Mouse (Mus musculus) cerebellum, adult 8-10 months (tissue): ENCODE measurements around the gene Arhgap15.

Source experiments
- DNase-seq: peaks from one replicate; pipeline ENCODE4 v3.0.0; 2022

Gene Arhgap15

GRCm38 (mm10) chr2:44121162-44121561 lies 372.5 kb downstream of the Arhgap15 start:
- DNase-seq: no peak

GRCm38 (mm10) chr2:44123246-44123645 lies 374.6 kb downstream of the Arhgap15 start:
- no peak for DNase-seq

GRCm38 (mm10) chr2:44124093-44124492 lies 375.5 kb downstream of the Arhgap15 start:
- DNase-seq: no peak

- DNase-seq: no peak
Measured at GRCm38 (mm10) chr2:44124683-44125082, 376.1 kb downstream of the Arhgap15 start.

- DNase-seq: no peak
Measured at GRCm38 (mm10) chr2:44126044-44126695, 377.5 kb downstream of the Arhgap15 start.

- no peak for DNase-seq
Measured at GRCm38 (mm10) chr2:44129533-44129932, 380.9 kb downstream of the Arhgap15 start.

- no peak for DNase-seq
Measured at GRCm38 (mm10) chr2:44131271-44131670, 382.6 kb downstream of the Arhgap15 start.

- no peak for DNase-seq
Measured at GRCm38 (mm10) chr2:44134796-44135195, 386.2 kb downstream of the Arhgap15 start.

GRCm38 (mm10) chr2:44140455-44140854 lies 391.8 kb downstream of the Arhgap15 start:
- no peak for DNase-seq

- DNase-seq: no peak
Measured at GRCm38 (mm10) chr2:44142152-44142551, 393.5 kb downstream of the Arhgap15 start.

GRCm38 (mm10) chr2:44142611-44143010 lies 394.0 kb downstream of the Arhgap15 start:
- DNase-seq: no peak

GRCm38 (mm10) chr2:44146124-44146981 lies 397.7 kb downstream of the Arhgap15 start:
- no peak for DNase-seq

- no peak for DNase-seq
Measured at GRCm38 (mm10) chr2:44147486-44147885, 398.9 kb downstream of the Arhgap15 start.

- no peak for DNase-seq
Measured at GRCm38 (mm10) chr2:44147971-44148370, 399.3 kb downstream of the Arhgap15 start.

GRCm38 (mm10) chr2:44148550-44149100 lies 400.0 kb downstream of the Arhgap15 start:
- DNase-seq: no peak

GRCm38 (mm10) chr2:44152301-44152700 lies 403.7 kb downstream of the Arhgap15 start:
- no peak for DNase-seq

GRCm38 (mm10) chr2:44160358-44160757 lies 411.7 kb downstream of the Arhgap15 start:
- no peak for DNase-seq

GRCm38 (mm10) chr2:44165789-44166188 lies 417.2 kb downstream of the Arhgap15 start:
- DNase-seq: no peak

GRCm38 (mm10) chr2:44166716-44167115 lies 418.1 kb downstream of the Arhgap15 start:
- no peak for DNase-seq

GRCm38 (mm10) chr2:44184476-44184875 lies 435.9 kb downstream of the Arhgap15 start:
- DNase-seq: no peak

- no peak for DNase-seq
Measured at GRCm38 (mm10) chr2:44190749-44191148, 442.1 kb downstream of the Arhgap15 start.

- DNase-seq: no peak
Measured at GRCm38 (mm10) chr2:44192058-44192457, 443.4 kb downstream of the Arhgap15 start.

- DNase-seq: no peak
Measured at GRCm38 (mm10) chr2:44215506-44215905, 466.9 kb downstream of the Arhgap15 start.

- no peak for DNase-seq
Measured at GRCm38 (mm10) chr2:44217811-44218210, 469.2 kb downstream of the Arhgap15 start.
